Mouse (Mus musculus) lung, adult 2 months (tissue): ENCODE results near the gene Gatm. TPM values are rescaled to one million over a fixed set of nuclear protein-coding genes. Genes with fewer than 3 reads are reported as not detected.

Experiments
- DNase-seq: peaks from one replicate; pipeline ENCODE4 v3.0.0; 2022
- H3K4me1 ChIP-seq: fragments of 200-500 bp; 2 replicates; pipeline ENCODE4 v1.6.1; 2011; ENCODE audit warnings: low read length; ENCODE audit not compliant: control insufficient read depth, insufficient read depth
- H3K4me3 ChIP-seq: fragments of 200-500 bp; replicated peaks from 2 replicates; pipeline ENCODE3; 2011; ENCODE audit warnings: low read depth, mild to moderate bottlenecking, control low read depth, low read length; ENCODE audit errors: extremely low read depth
- CTCF ChIP-seq: fragments of 200-500 bp; IDR thresholded peaks from 2 replicates; pipeline ENCODE4 v1.5.1; 2011; ENCODE audit warnings: mild to moderate bottlenecking, low read length, control low read depth; ENCODE audit not compliant: insufficient read depth
- POLR2A ChIP-seq: fragments of 200-500 bp; IDR thresholded peaks from 2 replicates; pipeline ENCODE4 v1.6.1; 2011; ENCODE audit warnings: low read depth, mild to moderate bottlenecking, control low read depth, low read length, borderline replicate concordance; ENCODE audit errors: extremely low read depth
- WGBS: fragments of 180-500 bp; shearing (Covaris S2); methylation state at CpG from one replicate; pipeline ENCODE4 v1.1.7; 2018; 5-methylcytosine and 5-hydroxymethylcytosine counted together
- polyA plus RNA-seq: library from polyadenylated mRNA; depleted of rRNA; stranded (reverse); fragments of >200 nt; gene quantifications from 2 replicates; pipeline ENCODE4 v1.2.3, GENCODE M21; 2012; rRNA removed

The Gatm gene
- 6.1 and 6.4 TPM in 2 replicates for polyA plus RNA-seq

DNA sequence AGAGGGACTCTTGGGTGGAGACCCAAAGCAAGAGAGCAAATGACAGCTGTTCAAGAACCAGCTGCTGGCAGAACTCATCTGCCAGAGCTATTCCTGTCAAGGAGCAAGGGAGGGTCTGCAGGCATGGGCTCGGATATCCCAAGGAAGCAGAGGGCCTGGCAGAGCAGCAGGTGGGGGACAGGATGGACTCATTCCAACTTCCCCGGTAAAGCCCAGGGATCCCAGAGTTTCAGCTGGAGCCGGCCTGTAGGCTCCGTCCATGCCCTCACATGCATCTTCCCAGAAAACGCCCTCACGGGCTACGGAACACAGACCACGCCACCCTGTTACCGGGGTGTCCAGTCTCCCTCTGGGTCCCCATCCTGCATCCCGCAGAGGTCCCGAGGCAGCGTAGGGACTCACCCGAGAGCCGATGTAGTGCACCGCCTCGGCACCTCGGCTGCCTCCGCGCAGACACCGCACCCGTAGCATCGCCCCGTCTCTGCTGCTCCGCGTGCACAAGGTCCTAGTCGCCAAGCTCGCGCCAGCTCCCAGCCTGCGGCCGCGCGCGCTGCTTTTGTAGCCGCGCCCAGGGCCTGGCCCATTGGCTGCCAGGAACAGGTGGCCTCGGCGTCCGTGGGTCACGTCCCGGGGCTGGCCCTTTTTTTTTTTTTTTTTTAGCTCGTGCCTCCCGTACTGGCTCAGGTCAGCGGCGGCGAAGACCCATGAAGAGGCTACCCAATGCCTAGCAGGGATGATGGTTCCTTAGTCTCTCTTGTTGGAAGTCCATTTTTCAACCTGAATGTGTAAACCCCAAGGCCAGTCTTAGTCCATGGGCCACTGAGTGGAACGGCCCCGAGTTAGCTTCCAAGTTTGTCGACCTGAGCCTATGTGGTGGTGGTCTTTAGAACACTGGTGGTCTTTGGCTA, at the start of gene Gatm:
Gene Gatm, minus strand, starts transcription at position 558 of the 908 bp plus-strand sequence.
- TF ChIP-seq POLR2A, result no peak
- no peak for TF ChIP-seq CTCF
- H3K4me3 ChIP-seq, result peak within 1 kb of the TSS; percentile 31
- no peaks in the 10 kb centered on the region; the same call in 1 of the 2 replicates for H3K4me1 ChIP-seq
- 4% methylated on average over 48 of the region's 48 CpGs for WGBS
- peak; percentile 20 for DNase-seq

DNA sequence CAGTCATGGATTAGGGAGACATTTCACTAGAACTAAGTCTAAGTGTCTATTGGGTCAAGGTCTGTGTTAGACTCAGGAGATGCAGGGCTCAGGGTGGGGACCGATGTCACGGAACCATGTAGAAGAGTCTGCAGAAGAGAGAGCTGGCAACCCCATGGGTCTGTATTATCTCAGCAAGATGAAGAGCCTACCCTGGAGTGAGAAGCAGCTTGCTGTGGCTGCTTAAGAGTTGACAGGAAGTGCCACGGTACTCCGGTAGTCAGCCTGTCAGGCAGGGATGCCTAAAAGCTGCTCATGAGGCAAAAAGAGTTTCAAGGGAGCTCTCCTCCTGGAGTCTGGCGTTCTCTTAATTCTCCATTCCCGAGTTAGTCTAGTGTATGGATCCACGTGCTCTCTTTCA, 48.7 kb upstream of the Gatm start:
- no peak for TF ChIP-seq POLR2A
- TF ChIP-seq CTCF, result no peak
- no peaks in the 10 kb centered on the region for H3K4me1 ChIP-seq
- no peak for DNase-seq
- H3K4me3 ChIP-seq, result no peak overlapping the region
- WGBS, result 74% methylated on average over 7 of the region's 7 CpGs

DNA sequence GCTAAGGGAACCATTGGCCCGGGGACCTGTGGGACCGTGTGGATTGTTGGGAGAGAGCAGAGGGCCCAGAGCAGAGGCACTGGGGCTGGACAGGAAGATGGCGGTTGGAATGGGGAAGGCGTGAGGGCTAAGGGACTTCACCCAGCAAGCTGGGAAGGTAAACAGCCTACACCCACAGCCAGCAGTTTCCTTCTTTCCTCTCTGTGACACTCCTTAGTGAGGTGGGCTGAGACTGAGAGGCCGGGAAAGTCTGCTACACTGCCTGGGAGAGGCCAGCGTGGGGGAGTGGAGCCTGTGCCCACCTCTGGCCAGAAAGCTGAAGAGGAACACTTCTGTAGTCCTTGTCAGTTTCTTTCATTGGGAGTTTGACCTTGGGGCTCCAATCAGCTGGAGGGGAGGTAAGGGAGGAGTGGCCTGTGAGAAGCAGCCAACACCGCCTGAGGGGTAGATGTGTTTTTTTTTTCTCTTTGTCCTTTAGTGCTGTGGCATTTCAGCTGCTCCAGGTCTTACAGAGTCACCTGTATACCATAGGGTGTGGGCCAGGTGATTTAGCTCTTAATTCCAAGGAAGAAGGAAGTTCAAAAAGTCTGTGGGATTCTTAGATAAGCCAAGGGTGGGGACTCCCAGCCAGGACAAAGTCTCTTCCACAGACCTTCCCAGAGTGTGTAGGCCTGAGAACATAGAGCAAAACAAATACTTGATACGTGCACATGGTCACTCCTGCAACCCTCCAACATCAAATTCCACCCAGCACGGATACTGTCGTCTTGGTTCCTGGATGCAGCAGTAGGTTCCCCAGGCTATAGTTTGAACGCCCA, 46.8 kb upstream of the Gatm start:
- no peak for DNase-seq
- 74% methylated on average over 11 of the region's 11 CpGs for WGBS

DNA sequence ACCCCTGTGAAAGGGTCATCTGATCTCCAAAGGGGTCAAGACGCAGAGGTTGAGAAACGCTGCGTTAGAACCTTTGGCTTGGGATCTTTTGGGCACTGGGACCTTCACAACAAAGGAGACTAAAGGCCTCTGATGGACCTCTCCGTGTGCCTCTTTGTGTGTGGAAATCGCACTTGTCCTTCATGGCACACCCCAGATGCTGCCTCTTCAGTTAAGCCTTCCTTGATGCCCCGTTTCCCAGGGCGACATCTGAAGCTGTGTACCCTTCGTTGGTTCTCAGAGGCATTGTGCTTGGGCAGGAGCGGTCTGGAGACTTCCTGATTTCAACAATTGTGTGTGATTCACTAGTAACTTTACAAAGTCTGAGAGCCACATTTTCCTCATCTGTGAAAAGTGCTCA, 45.7 kb upstream of the Gatm start:
- WGBS, result 44% methylated on average over 9 of the region's 9 CpGs

More for the DNA sequence above, 46.8 kb upstream of the Gatm start:
- H3K4me1 ChIP-seq, result no peaks in the 10 kb centered on the region
- no peak overlapping the region for H3K4me3 ChIP-seq
- TF ChIP-seq CTCF (no peak), POLR2A (no peak)

DNA sequence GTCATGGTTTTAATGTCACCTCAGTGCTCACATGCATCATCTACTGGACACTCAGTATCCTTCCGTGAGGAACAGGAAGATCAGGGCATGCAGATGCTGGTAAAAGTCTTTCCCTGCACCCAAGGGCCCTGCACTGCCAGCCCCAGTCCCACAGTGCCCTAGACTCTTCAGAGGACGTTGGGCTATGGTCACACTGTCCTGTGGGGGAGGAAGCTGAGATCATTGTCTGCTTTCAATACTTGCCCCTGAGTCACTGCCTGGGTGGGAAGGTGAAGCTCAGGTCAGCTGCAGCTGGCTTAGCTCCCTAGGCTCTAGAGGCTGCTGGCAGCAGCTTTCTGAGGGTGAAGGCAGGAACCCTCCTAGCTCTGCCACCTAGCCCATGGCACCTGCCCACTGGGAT, 44.9 kb upstream of the Gatm start:
- Histone ChIP-seq H3K4me1 (no peaks in the 10 kb centered on the region), H3K4me3 (no peak overlapping the region)
- 46% methylated on average over 2 of the region's 2 CpGs for WGBS
- TF ChIP-seq POLR2A, result no peak
- no peak for TF ChIP-seq CTCF
- no peak for DNase-seq

More for the DNA sequence above, 45.7 kb upstream of the Gatm start:
- Histone ChIP-seq H3K4me1 (no peaks in the 10 kb centered on the region), H3K4me3 (no peak overlapping the region)
- no peak for DNase-seq
- TF ChIP-seq POLR2A, result no peak
- no peak for TF ChIP-seq CTCF

DNA sequence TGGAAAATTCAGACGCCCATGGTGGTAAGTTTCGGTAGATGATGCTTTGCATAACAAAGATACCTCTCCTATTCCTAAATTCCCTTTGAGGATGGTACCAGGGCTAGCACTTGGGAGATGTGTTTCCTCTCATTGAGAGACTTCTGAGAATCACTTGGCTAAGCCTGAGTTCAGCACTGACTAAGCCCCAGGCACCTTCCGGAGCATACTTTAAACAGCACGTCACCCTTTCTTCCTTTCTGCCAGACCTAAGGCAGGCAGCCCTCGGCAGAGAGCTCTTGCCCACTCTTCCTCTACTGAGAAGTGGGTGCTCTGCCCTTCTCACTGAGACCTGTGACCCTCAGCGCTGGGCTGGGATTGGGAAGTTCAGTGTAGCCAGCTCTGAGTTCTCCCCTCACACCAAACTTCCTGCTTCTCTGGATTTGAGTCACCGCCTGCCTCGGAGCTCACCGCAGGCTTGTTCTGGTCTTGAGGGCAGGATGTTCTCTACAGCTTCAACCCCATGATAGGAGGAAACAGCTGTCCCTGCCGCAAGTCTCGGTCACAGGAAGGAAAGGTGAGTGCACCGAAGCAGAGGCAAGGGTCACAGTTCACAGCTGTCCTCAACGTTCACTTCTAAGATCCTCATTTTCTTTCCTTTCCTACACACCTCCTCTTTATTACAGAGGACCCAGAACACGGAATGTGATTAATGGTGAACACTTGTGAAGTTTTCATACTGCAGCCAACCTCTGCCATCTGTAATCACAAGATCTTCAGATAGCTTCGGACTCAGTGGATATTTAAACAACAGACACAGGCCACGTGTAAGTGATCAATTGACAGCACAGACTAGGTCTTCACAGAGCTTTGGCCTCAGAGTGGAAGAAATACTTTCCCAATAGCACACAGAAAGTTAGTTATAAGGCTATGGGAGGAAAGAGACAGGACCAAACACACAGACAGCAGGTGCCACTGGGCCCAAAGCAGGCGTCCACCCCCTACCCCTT, 41.3 kb upstream of the Gatm start:
- Histone ChIP-seq H3K4me3 (no peak overlapping the region), H3K4me1 (no peaks in the 10 kb centered on the region)
- no peak for TF ChIP-seq POLR2A
- TF ChIP-seq CTCF, result no peak
- WGBS, result 25% methylated on average over 17 of the region's 17 CpGs
- DNase-seq, result peak; percentile 10

DNA sequence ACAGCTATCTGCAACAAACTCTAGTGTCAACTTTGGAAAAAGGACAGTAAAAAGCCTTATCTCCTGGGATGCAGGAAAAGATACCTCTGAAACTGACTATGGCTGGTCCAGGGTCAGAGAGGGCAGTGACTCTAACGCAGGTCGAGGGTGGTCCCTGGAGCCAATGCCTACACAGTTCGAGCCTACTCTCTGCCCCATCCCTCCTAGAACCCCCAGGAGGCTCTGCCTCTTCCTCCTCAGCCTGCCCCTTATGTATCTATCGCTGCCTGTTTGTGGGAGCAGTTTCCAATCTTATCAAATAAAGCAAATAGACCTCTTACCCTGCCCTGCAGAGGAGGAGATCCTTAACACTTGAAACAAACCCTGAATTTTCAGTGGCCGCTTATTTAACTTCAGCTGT, 27.6 kb upstream of the Gatm start:
- no peak overlapping the region for H3K4me3 ChIP-seq

DNA sequence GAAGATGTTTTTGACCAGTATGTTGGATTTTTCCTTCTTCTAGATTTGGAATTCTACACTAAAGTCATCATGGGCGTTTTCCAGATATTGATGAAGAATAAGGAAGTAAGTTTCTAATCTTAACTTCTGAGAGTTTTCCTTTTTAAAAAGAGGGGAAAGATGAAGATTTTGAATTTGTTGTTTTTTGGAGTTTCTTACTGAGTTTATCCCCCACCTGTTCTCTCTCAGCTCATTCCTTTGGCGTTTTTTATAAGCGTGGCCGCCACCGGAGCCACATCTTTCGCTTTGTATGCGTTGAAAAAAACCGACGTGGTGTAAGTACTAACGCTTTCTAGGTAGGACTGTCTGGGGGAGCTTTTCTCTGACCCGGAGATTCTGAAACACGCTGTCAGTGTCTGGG, 26.9 kb upstream of the Gatm start:
- Histone ChIP-seq H3K4me1 (no peaks in the 10 kb centered on the region), H3K4me3 (no peak overlapping the region)
- no peak for DNase-seq
- no peak for TF ChIP-seq CTCF
- no peak for TF ChIP-seq POLR2A
- WGBS, result 35% methylated on average over 12 of the region's 12 CpGs

More for the DNA sequence above, 27.6 kb upstream of the Gatm start:
- TF ChIP-seq POLR2A (no peak), CTCF (no peak)
- no peaks in the 10 kb centered on the region for H3K4me1 ChIP-seq
- no peak for DNase-seq
- WGBS, result 35% methylated on average over 5 of the region's 5 CpGs
